Mouse (Mus musculus): Measurements from ENCODE around the gene Qser1. TPM values are rescaled to one million over a fixed set of nuclear protein-coding genes. Genes with fewer than 3 reads are reported as not detected.
"Not testable (repeated sequence)": the region's sequence is repeated elsewhere in the genome, so short reads cannot be mapped to it uniquely, and the experiment has no call there.

The Qser1 gene
- 10.4 and 12.4 TPM in 2 replicates for polyA plus RNA-seq (2014; fragmentation: Nextera tagmentation; extraction: Ambion mirVana)

DNA sequence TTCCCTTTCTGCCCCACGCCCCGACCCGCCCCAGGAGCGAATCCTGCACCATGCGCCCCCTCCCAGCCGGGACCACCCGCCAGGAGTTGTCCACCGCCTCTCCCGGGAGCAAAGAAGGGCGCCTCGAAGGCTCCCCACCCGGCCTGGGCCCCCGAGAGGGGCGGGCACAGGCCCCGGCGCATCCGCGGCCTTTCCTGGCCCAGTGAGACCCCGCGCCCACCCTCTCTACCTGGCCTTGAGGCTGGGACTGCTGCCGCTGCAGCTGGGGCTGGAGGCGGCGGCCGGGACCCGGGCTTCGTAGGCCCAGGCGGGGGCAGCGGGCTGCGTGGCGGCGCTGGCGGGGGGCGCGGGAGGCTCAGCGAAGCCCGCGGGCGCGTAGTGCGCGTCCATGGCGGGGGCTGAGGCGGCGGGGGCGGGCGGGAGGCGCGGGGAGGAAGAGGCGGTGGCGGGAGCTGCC lies at the start of gene Qser1:
Qser1 (minus strand) TSS at position 390 of the 457 bp plus-strand sequence.
- WGBS: 2% methylated on average over 24 of the region's 50 CpGs
- Histone ChIP-seq H3K4me3 (ENCODE audit: low read depth, low read length) (peak within 1 kb of the TSS; percentile 95), H3K4me1 (ENCODE audit: control insufficient read depth, insufficient read depth, low read length) (peaks cover 2% of the 10 kb centered on the region; the same call in 1 of the 2 replicates)

DNA sequence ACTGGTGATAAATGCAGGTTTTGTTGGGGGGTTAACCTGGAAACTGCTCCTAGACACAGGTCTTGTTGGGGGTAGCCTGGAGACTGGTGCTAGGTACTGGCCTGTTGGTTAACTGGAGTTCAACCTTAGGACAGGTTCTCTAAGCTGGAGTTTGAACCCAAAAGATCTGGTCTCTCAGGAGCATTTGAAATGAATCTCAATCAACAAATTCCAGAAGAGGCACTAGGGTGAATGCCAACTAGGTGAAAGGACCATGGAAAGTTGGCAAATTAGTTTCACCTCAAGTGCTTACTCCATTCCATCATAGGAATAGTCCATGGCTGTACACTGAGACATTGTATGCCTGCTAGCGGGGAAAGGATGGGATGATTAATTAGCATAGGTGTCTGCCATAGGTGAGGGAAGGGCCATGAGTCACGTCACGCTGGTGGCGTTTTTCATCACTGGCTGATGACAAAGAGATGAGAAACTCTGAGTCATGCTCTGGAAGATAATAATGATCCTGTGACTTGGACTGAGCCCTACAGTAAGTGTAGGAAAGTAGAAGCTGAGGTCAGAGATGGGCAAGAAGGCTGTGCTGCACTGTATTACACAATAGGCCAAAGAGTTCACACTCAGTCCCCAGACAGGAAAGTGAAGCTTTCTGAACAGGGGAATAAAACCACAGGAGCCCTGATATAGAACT lies 47.8 kb upstream of the Qser1 start:
- ATAC-seq (ENCODE audit: low read depth): no peak
- Histone ChIP-seq H3K4me2 (ENCODE audit: low read depth, low read length) (no peak overlapping the region), H3K9ac (replicated peaks; ENCODE audit: low read depth, low read length) (no peak overlapping the region), H3K27me3 (ENCODE audit: control insufficient read depth, insufficient read depth, low read length) (no peaks in the 10 kb centered on the region), H3K27ac (ENCODE audit: low read depth, low read length) (no peak overlapping the region), H3K4me3 (ENCODE audit: low read depth, low read length) (no peak overlapping the region), H3K9me3 (ENCODE audit: control insufficient read depth, low read length) (no peaks in the 10 kb centered on the region), H3K36me3 (ENCODE audit: control insufficient read depth, insufficient read depth, low read length) (no peaks in the 10 kb centered on the region), H3K4me1 (ENCODE audit: control insufficient read depth, insufficient read depth, low read length) (no peaks in the 10 kb centered on the region)
- 88% methylated on average over 4 of the region's 4 CpGs for WGBS

More for the DNA sequence above, at the start of gene Qser1:
- Histone ChIP-seq H3K27me3 (ENCODE audit: control insufficient read depth, insufficient read depth, low read length) (no peaks in the 10 kb centered on the region), H3K9ac (replicated peaks; ENCODE audit: low read depth, low read length) (peak within 1 kb of the TSS; percentile 99), H3K27ac (ENCODE audit: low read depth, low read length) (peak within 1 kb of the TSS; percentile 95), H3K9me3 (ENCODE audit: control insufficient read depth, low read length) (no peaks in the 10 kb centered on the region), H3K4me2 (ENCODE audit: low read depth, low read length) (peak within 1 kb of the TSS; percentile 67), H3K36me3 (ENCODE audit: control insufficient read depth, insufficient read depth, low read length) (no peaks in the 10 kb centered on the region)
- peak; percentile 82 for ATAC-seq (ENCODE audit: low read depth)

DNA sequence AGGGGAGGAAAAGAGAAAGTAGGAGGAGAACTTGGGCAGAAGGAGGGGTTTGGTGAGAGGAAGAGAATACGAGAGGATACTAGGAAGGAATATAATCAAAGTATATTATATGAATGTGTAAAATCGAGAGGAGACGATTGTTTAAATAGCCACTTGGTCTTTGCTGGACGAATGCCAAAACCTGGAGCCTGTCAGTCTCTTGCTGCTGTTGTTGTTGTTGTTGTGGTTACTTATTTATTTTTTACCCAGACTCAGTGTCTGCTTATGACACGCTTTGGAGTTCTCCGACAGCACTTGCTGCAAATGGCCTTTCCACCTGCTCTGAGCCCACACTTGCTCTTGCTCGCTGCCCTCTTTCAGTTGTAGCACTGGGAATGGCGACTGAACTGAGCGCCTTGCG lies 43.9 kb upstream of the Qser1 start:
- Histone ChIP-seq H3K4me1 (ENCODE audit: control insufficient read depth, insufficient read depth, low read length) (no peaks in the 10 kb centered on the region), H3K4me3 (ENCODE audit: low read depth, low read length) (no peak overlapping the region), H3K27ac (ENCODE audit: low read depth, low read length) (no peak overlapping the region), H3K9me3 (ENCODE audit: control insufficient read depth, low read length) (no peaks in the 10 kb centered on the region), H3K36me3 (ENCODE audit: control insufficient read depth, insufficient read depth, low read length) (no peaks in the 10 kb centered on the region), H3K4me2 (ENCODE audit: low read depth, low read length) (no peak overlapping the region), H3K27me3 (ENCODE audit: control insufficient read depth, insufficient read depth, low read length) (no peaks in the 10 kb centered on the region), H3K9ac (replicated peaks; ENCODE audit: low read depth, low read length) (no peak overlapping the region)
- 84% methylated on average over 10 of the region's 10 CpGs for WGBS
- ATAC-seq (ENCODE audit: low read depth): no peak

DNA sequence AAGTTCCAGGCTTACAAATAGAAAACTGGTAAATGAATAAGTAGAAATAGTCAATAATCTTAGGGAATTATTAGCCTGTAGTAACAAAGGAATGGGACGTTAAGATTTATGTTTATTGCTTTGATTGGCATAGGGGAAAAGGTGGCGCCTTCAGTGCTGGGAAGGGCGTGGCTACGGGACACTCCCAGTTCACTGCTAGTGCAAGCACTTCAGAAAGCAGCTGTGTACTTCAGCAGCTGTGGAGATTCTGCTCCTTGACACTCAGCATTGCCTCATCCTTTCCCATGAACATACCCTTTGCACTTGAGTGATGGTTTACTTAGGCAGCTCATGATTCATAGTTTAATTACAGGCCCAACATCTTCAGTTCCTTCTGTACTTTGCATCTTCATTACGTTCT lies 42.5 kb upstream of the Qser1 start:
- WGBS: 71% methylated on average over 5 of the region's 5 CpGs
- Histone ChIP-seq H3K36me3 (ENCODE audit: control insufficient read depth, insufficient read depth, low read length) (no peaks in the 10 kb centered on the region), H3K9me3 (ENCODE audit: control insufficient read depth, low read length) (no peaks in the 10 kb centered on the region), H3K4me3 (ENCODE audit: low read depth, low read length) (no peak overlapping the region), H3K27ac (ENCODE audit: low read depth, low read length) (no peak overlapping the region), H3K4me1 (ENCODE audit: control insufficient read depth, insufficient read depth, low read length) (no peaks in the 10 kb centered on the region), H3K9ac (replicated peaks; ENCODE audit: low read depth, low read length) (no peak overlapping the region), H3K4me2 (ENCODE audit: low read depth, low read length) (no peak overlapping the region), H3K27me3 (ENCODE audit: control insufficient read depth, insufficient read depth, low read length) (no peaks in the 10 kb centered on the region)
- no peak for ATAC-seq (ENCODE audit: low read depth)

DNA sequence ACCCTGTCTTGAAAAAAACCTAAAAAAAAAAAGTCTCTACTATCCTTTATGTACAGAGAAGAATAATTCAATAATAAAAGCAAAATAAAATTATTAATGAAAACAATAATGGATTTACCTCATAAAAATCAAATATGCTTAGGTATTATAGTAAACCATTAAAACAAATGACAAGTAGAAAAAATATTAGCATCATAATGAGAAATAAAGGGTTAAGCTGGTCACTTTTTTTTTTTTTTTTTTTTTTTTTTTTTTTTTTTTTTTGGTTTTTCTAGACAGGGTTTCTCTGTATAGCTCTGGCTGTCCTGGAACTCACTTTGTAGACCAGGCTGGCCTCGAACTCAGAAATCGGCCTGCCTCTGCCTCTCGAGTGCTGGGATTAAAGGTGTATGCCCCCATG lies 41.5 kb upstream of the Qser1 start:
- 92% methylated on average over 3 of the region's 3 CpGs for WGBS
- H3K4me3 ChIP-seq (ENCODE audit: low read depth, low read length); H3K9me3 ChIP-seq (ENCODE audit: control insufficient read depth, low read length); ATAC-seq (ENCODE audit: low read depth); H3K9ac ChIP-seq (replicated peaks; ENCODE audit: low read depth, low read length); H3K4me2 ChIP-seq (ENCODE audit: low read depth, low read length); H3K27ac ChIP-seq (ENCODE audit: low read depth, low read length); H3K27me3 ChIP-seq (ENCODE audit: control insufficient read depth, insufficient read depth, low read length); H3K4me1 ChIP-seq (ENCODE audit: control insufficient read depth, insufficient read depth, low read length); H3K36me3 ChIP-seq (ENCODE audit: control insufficient read depth, insufficient read depth, low read length): not testable (repeated sequence)

DNA sequence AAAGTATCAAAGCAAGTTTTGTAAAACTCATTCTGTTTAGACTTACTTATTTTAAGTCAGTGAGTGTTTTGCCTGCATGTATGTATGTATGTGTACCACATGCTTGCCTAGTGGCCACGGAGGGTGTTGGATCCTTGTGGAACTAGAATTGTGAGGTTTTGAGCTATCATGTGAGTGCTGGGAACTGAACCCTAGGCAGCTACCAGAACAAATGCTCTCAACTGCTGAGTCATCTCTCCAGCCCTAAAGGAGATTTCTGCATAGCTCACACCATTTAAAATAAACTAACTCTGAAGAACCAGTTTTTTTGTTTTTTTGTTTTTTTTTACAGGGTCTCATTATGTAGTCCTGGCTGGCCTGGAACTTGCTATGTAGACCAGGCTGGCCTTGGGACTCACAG lies 39.7 kb upstream of the Qser1 start:
- H3K4me3 ChIP-seq (ENCODE audit: low read depth, low read length): no peak overlapping the region
- H3K27me3 ChIP-seq (ENCODE audit: control insufficient read depth, insufficient read depth, low read length): no peaks in the 10 kb centered on the region
- H3K4me2 ChIP-seq (ENCODE audit: low read depth, low read length): no peak overlapping the region
- H3K9ac ChIP-seq (replicated peaks; ENCODE audit: low read depth, low read length): no peak overlapping the region
- no peak for ATAC-seq (ENCODE audit: low read depth)
- no peaks in the 10 kb centered on the region for H3K9me3 ChIP-seq (ENCODE audit: control insufficient read depth, low read length)
- 58% methylated on average over 1 of the region's 1 CpGs for WGBS
- no peak overlapping the region for H3K27ac ChIP-seq (ENCODE audit: low read depth, low read length)
- no peaks in the 10 kb centered on the region for H3K36me3 ChIP-seq (ENCODE audit: control insufficient read depth, insufficient read depth, low read length)
- H3K4me1 ChIP-seq (ENCODE audit: control insufficient read depth, insufficient read depth, low read length): no peaks in the 10 kb centered on the region

DNA sequence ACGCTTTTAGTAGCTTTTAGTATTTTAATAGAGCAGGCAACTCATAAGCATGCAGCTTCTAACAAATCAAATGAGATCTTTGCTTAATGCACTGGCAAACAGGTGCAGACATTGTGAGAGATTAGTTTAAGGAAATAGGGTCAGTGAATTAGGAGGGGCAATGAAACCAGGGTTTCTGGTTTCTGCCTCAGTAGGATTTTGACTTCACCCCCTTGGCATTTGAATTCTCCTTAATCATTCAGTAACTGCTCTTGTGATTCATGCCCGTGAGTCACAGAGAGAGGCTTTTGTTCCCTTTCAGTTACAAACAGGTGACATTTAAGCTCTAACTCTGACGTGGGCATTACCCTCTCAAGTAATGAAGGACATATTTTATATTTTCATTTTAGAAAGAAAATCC lies 39.2 kb upstream of the Qser1 start:
- Histone ChIP-seq H3K27ac (ENCODE audit: low read depth, low read length) (no peak overlapping the region), H3K4me3 (ENCODE audit: low read depth, low read length) (no peak overlapping the region), H3K36me3 (ENCODE audit: control insufficient read depth, insufficient read depth, low read length) (no peaks in the 10 kb centered on the region), H3K9me3 (ENCODE audit: control insufficient read depth, low read length) (no peaks in the 10 kb centered on the region), H3K9ac (replicated peaks; ENCODE audit: low read depth, low read length) (no peak overlapping the region), H3K27me3 (ENCODE audit: control insufficient read depth, insufficient read depth, low read length) (no peaks in the 10 kb centered on the region; the same call in 1 of the 2 replicates), H3K4me2 (ENCODE audit: low read depth, low read length) (no peak overlapping the region), H3K4me1 (ENCODE audit: control insufficient read depth, insufficient read depth, low read length) (no peaks in the 10 kb centered on the region)
- ATAC-seq (ENCODE audit: low read depth): no peak
- 32% methylated on average over 3 of the region's 3 CpGs for WGBS

DNA sequence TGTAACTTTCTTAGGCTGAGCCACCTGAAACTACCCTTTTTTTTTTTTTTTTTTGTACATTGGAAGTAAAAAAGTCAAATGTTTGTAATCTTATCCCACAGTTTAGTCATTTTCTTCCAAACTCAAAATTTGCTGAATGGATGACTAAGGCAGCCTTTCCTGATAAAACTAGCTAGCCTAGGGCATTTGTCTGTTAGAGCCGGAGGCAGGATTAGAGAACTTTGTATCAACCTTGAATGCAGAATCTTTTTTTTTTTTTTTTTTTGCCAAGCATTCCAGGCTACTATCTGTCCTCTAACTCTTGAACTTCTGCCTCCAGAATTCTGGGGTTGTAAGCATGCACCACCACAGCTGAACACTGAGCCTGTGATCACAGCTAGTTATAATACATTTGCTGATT lies 38.3 kb upstream of the Qser1 start:
- Histone ChIP-seq H3K27ac (ENCODE audit: low read depth, low read length) (no peak overlapping the region), H3K9ac (replicated peaks; ENCODE audit: low read depth, low read length) (no peak overlapping the region), H3K9me3 (ENCODE audit: control insufficient read depth, low read length) (no peaks in the 10 kb centered on the region), H3K27me3 (ENCODE audit: control insufficient read depth, insufficient read depth, low read length) (no peaks in the 10 kb centered on the region; the same call in 1 of the 2 replicates), H3K4me2 (ENCODE audit: low read depth, low read length) (no peak overlapping the region), H3K4me3 (ENCODE audit: low read depth, low read length) (no peak overlapping the region), H3K36me3 (ENCODE audit: control insufficient read depth, insufficient read depth, low read length) (no peaks in the 10 kb centered on the region), H3K4me1 (ENCODE audit: control insufficient read depth, insufficient read depth, low read length) (no peaks in the 10 kb centered on the region)
- ATAC-seq (ENCODE audit: low read depth): no peak
- 89% methylated on average over 1 of the region's 1 CpGs for WGBS

DNA sequence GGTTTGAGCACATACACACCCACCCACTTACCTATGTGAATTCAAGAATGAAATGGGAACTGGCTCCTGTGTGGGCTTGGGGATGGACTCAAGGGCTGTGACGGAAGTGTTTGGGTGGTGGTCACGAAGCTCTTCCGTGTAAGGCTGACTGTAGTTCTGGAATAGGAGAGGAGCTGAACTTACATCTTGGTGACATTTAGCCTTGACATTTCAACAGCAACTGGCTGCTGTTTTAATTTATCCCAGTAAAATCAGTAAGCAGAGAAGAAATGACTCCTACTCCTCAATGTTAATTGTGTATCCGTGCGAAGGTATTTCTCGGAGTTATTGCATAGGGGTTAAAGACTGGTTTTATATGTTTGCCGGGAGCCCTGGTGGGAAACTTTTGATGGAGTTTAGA lies 36.0 kb upstream of the Qser1 start:
- no peak overlapping the region for H3K9ac ChIP-seq (replicated peaks; ENCODE audit: low read depth, low read length)
- H3K4me3 ChIP-seq (ENCODE audit: low read depth, low read length): no peak overlapping the region
- H3K27me3 ChIP-seq (ENCODE audit: control insufficient read depth, insufficient read depth, low read length): peaks cover 8% of the 10 kb centered on the region
- no peaks in the 10 kb centered on the region for H3K36me3 ChIP-seq (ENCODE audit: control insufficient read depth, insufficient read depth, low read length)
- no peaks in the 10 kb centered on the region for H3K4me1 ChIP-seq (ENCODE audit: control insufficient read depth, insufficient read depth, low read length)
- no peak for ATAC-seq (ENCODE audit: low read depth)
- H3K9me3 ChIP-seq (ENCODE audit: control insufficient read depth, low read length): no peaks in the 10 kb centered on the region
- H3K4me2 ChIP-seq (ENCODE audit: low read depth, low read length): no peak overlapping the region
- H3K27ac ChIP-seq (ENCODE audit: low read depth, low read length): no peak overlapping the region
- WGBS: 90% methylated on average over 7 of the region's 7 CpGs
